Mouse (Mus musculus) testis, adult 2 months (tissue): ENCODE data around the gene Cdc34. TPM values are rescaled to one million over a fixed set of nuclear protein-coding genes. Genes with fewer than 3 reads are reported as not detected.
A peak's percentile ranks its signal among the peaks of the same experiment; 100 is the strongest.

Source experiments
- H3K27ac ChIP-seq: fragments of 200-500 bp; 2 replicates; pipeline ENCODE4 v1.5.1; 2012; ENCODE audit warnings: low read depth, low read length; ENCODE audit not compliant: control insufficient read depth, insufficient read depth
- H3K27me3 ChIP-seq: fragments of 200-500 bp; 2 replicates; pipeline ENCODE4 v1.6.1; 2012; ENCODE audit warnings: mild to moderate bottlenecking, low read length, moderate library complexity; ENCODE audit not compliant: control insufficient read depth, insufficient read depth
- H3K36me3 ChIP-seq: fragments of 200-500 bp; 2 replicates; pipeline ENCODE4 v1.6.1; 2012; ENCODE audit warnings: mild to moderate bottlenecking, low read length; ENCODE audit not compliant: control insufficient read depth, insufficient read depth
- H3K4me1 ChIP-seq: fragments of 200-500 bp; 2 replicates; pipeline ENCODE4 v1.6.1; 2012; ENCODE audit warnings: low read length; ENCODE audit not compliant: control insufficient read depth, insufficient read depth
- H3K4me3 ChIP-seq: fragments of 200-500 bp; 2 replicates; pipeline ENCODE4 v1.5.1; 2012; ENCODE audit warnings: low read depth, mild to moderate bottlenecking, low read length, moderate library complexity, mixed read lengths; ENCODE audit not compliant: control insufficient read depth
- CTCF ChIP-seq: fragments of 200-500 bp; IDR thresholded peaks from 2 replicates; pipeline ENCODE4 v1.5.1; 2012; ENCODE audit warnings: low read depth, mild to moderate bottlenecking, inconsistent platforms, low read length, moderate library complexity; ENCODE audit not compliant: control insufficient read depth, insufficient read depth, insufficient replicate concordance
- POLR2A ChIP-seq: fragments of 200-500 bp; IDR thresholded peaks from 2 replicates; pipeline ENCODE4 v1.6.1; 2012; ENCODE audit warnings: low read depth, mild to moderate bottlenecking, inconsistent platforms, low read length, moderate library complexity; ENCODE audit not compliant: control insufficient read depth
- polyA plus RNA-seq: library from polyadenylated mRNA; depleted of rRNA; stranded (reverse); fragments of >200 nt; gene quantifications from 2 replicates; pipeline ENCODE4 v1.2.3, GENCODE M21; 2012

Gene Cdc34
- polyA plus RNA-seq, 1 experiment: 855 TPM

DNA sequence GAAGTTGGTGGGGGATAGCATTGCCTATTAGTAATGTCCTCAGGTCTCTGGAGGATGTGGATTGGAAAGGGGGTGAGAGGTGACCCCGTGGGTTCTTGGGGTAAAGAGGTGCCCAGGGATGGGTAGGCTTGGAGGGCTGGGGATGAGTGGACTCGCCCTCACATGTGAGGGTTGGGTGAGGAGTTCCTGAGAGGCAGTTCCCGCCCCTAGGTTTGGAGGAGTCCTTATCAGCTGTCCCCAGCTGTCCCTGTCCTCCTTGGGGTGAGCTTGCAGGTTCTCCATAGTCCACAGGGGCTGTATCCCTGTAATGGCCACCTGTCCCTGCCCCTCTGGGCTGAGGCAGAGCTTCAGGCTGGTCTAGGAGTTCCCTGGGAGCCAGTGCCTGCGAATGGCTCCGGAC is 24.0 kb downstream of the Cdc34 start:
- no peak for TF ChIP-seq POLR2A
- no peak for TF ChIP-seq CTCF
- H3K27ac ChIP-seq: no peak overlapping the region
- H3K4me3 ChIP-seq: peak overlapping the region; percentile 96
- H3K4me1 ChIP-seq: peaks cover 32% of the 10 kb centered on the region
- H3K36me3 ChIP-seq: no peaks in the 10 kb centered on the region; the same call in 1 of the 2 replicates
- no peaks in the 10 kb centered on the region for H3K27me3 ChIP-seq

DNA sequence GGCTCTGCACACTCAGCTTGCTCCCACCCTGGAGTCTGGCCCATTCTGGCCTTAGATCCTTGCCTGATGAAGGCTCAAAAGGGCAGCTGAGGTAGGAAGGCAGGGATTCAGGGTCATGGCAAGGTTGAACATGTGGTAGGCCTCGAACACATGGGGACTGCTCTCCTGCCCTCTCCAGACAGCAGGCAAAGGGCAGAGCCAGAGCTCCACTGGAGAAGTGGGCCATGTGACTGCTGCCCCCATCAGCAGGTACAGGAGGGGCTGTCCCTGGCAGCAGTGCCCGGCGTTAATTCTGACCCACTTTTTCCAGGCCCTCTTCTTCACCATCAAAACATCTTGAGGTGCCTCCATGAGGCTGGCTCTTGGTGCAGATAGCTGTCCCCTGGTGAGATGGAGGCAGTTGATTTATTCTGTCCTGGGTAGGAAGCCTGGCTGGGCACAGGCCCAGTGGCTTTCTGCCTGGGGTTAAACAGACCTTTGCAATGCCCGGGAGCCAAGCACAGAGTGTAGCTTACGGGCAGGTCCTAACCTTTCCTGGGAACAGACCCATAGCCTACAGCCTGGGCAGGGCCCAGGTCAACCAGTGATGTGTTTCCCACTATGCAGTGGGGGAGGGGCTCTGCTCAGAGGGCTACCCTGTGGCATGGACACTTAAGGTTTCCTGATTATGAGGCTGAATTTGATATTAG is 24.6 kb downstream of the Cdc34 start:
- Histone ChIP-seq H3K27me3 (no peaks in the 10 kb centered on the region), H3K27ac (no peak overlapping the region), H3K36me3 (no peaks in the 10 kb centered on the region; the same call in 1 of the 2 replicates), H3K4me1 (peaks cover 26% of the 10 kb centered on the region), H3K4me3 (peak overlapping the region; percentile 5; the same call in 1 of the 2 replicates)
- no peak for TF ChIP-seq CTCF
- no peak for TF ChIP-seq POLR2A

DNA sequence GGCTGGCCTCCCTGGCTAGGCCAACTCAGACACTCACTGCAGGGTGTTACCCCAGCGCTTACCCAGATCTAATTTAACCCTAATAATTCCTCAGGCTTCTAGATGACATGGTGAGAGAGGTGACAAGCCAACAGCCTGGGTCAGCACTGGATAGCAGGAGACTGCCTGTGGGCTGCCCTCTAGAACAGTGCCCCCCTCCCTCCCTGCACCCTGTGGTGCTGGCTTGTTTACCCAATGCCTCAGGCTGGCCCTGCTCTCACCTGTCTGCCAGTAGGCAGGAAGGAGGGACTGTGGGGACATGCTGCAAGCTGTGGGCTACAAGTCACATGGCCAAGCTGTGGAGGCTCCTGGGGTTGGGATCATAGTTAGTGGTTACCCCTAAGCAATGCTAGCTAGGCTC is 25.2 kb downstream of the Cdc34 start:
- Histone ChIP-seq H3K27ac (no peak overlapping the region), H3K4me1 (peaks cover 21% of the 10 kb centered on the region), H3K36me3 (no peaks in the 10 kb centered on the region; the same call in 1 of the 2 replicates), H3K27me3 (no peaks in the 10 kb centered on the region), H3K4me3 (no peak overlapping the region)
- TF ChIP-seq POLR2A: no peak
- no peak for TF ChIP-seq CTCF

DNA sequence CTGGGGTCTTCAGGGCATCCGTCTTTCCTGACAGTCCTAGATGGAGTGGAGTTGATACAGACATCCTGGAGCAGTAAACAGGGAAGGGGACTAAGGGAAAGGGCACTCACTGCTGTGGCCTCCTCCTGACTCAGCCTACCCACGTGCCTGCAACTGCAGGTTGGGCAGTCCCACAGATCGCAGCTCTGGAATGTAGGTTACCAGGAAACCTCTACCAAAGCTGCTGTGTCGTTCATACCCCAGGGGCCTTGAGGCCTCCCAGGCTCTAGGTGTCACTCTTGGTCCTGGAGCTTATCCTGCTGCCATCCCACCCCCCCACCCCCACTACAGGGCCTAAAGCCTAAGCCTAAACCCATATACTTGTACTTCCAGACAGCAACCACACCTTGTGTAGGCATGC is 25.8 kb downstream of the Cdc34 start:
- TF ChIP-seq CTCF: no peak
- TF ChIP-seq POLR2A: no peak

DNA sequence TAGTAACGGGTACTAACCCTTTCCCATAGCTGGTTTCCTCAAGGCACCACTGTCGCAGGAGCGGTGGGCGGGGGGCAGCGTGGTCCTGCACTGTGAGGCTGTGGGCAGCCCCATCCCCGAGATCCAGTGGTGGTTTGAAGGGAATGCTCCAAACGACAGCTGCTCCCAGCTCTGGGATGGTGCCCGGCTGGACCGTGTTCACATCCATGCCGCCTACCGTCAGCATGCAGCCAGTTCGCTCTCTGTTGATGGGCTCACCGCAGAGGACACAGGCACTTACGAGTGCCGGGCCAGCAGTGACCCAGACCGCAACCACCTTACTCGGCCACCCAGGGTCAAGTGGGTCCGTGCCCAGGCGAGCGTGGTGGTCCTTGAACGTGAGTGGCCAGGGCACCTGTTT is 26.7 kb downstream of the Cdc34 start:
- Histone ChIP-seq H3K4me1 (peaks cover 19% of the 10 kb centered on the region), H3K27me3 (no peaks in the 10 kb centered on the region), H3K27ac (no peak overlapping the region), H3K4me3 (no peak overlapping the region), H3K36me3 (no peaks in the 10 kb centered on the region; the same call in 1 of the 2 replicates)
- TF ChIP-seq POLR2A (no peak), CTCF (no peak)

More for the DNA sequence above, 25.8 kb downstream of the Cdc34 start:
- H3K27me3 ChIP-seq: no peaks in the 10 kb centered on the region
- no peaks in the 10 kb centered on the region; the same call in 1 of the 2 replicates for H3K36me3 ChIP-seq
- no peak overlapping the region for H3K4me3 ChIP-seq
- no peak overlapping the region for H3K27ac ChIP-seq
- H3K4me1 ChIP-seq: peaks cover 21% of the 10 kb centered on the region

DNA sequence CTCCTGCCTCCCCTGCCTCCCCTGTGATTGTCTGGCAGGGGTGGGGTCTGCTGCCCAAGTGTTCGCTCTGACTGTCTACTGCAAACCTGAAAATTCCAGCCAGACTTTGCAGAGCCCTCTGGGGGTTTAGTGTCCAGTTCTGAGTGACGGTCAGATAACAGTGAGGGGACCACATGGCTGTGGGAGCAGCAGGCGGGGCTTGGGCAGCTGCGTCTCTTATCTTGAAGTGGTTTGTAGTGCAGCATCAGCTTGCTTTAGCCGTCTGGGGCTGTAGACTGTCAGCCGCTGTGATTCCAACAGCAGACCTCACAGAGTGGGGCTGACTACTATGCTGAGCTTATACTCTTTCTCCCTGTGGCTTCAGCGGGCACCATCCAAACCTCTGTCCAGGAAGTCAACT is 27.3 kb downstream of the Cdc34 start:
- H3K27me3 ChIP-seq: no peaks in the 10 kb centered on the region
- peaks cover 19% of the 10 kb centered on the region for H3K4me1 ChIP-seq
- no peak overlapping the region for H3K27ac ChIP-seq
- TF ChIP-seq POLR2A: no peak
- TF ChIP-seq CTCF: no peak
- no peaks in the 10 kb centered on the region; the same call in 1 of the 2 replicates for H3K36me3 ChIP-seq
- peak overlapping the region; percentile 59 for H3K4me3 ChIP-seq

DNA sequence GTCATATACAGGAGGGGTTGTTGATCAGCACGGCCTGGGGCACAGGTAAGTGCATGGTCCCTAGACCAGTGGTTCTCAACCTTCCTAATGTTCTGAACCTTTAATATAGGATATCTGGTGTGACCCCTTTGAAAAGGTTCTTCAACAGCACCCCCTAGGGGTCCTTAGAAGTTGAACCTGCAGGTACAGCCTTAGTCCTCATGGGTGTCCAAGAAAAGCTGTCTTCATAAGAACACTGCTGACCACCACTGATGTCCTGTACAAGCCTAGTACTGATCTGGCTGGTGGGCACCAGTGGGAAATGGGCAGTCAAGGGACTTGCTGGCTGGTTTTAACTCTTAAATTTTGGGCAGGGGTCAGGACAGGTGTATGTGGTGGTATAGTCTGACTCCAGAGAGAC is 30.0 kb downstream of the Cdc34 start:
- H3K4me1 ChIP-seq: peaks cover 15% of the 10 kb centered on the region
- no peak overlapping the region for H3K27ac ChIP-seq
- no peak for TF ChIP-seq CTCF
- no peak for TF ChIP-seq POLR2A
- H3K4me3 ChIP-seq: no peak overlapping the region
- H3K27me3 ChIP-seq: no peaks in the 10 kb centered on the region
- H3K36me3 ChIP-seq: no peaks in the 10 kb centered on the region; the same call in 1 of the 2 replicates
